Mouse (Mus musculus) spleen, adult 2 months (tissue): ENCODE results near the gene Zfhx2. TPM values are rescaled to one million over a fixed set of nuclear protein-coding genes. Genes with fewer than 3 reads are reported as not detected.
A peak's percentile ranks its signal among the peaks of the same experiment; 100 is the strongest.

Experiments
- DNase-seq, 2 experiments: peaks; one replicate each; pipeline versions ENCODE4 v3.0.0 to v3.0.0-alpha.2; 2012 to 2021; ENCODE audit warnings: low spot score in 2 of 2, low read depth in 1 of 2
- H3K27ac ChIP-seq: fragments of 200-500 bp; 2 replicates; pipeline ENCODE4 v1.5.1; 2012; ENCODE audit warnings: low read length, inconsistent platforms; ENCODE audit not compliant: insufficient read depth
- H3K27me3 ChIP-seq: fragments of 200-500 bp; 2 replicates; pipeline ENCODE4 v1.6.1; 2012; ENCODE audit warnings: mild to moderate bottlenecking, moderate library complexity, low read length, inconsistent platforms; ENCODE audit not compliant: control insufficient read depth, insufficient read depth
- H3K36me3 ChIP-seq: fragments of 200-500 bp; 2 replicates; pipeline ENCODE4 v1.6.1; 2012; ENCODE audit warnings: mild to moderate bottlenecking, low read length, inconsistent platforms; ENCODE audit not compliant: control insufficient read depth, insufficient read depth
- H3K4me1 ChIP-seq: fragments of 200-500 bp; 2 replicates; pipeline ENCODE4 v1.6.1; 2011; ENCODE audit warnings: inconsistent platforms; ENCODE audit not compliant: control insufficient read depth, insufficient read depth, insufficient read length
- H3K4me3 ChIP-seq: fragments of 200-500 bp; 2 replicates; pipeline ENCODE4 v1.5.1; 2011; ENCODE audit warnings: mild to moderate bottlenecking, inconsistent platforms; ENCODE audit not compliant: insufficient read depth, insufficient read length; ENCODE audit errors: extremely low read depth
- CTCF ChIP-seq: fragments of 200-500 bp; IDR thresholded peaks from 2 replicates; pipeline ENCODE4 v1.5.1; 2011; ENCODE audit warnings: mild to moderate bottlenecking, inconsistent platforms; ENCODE audit not compliant: insufficient read depth, insufficient read length, insufficient replicate concordance; ENCODE audit errors: extremely low read depth
- POLR2A ChIP-seq: fragments of 200-500 bp; IDR thresholded peaks from 2 replicates; pipeline ENCODE4 v1.6.1; 2011; ENCODE audit warnings: low read depth, low read length, inconsistent platforms
- WGBS: fragments of 180-500 bp; shearing (Covaris S2); methylation state at CpG from one replicate; pipeline ENCODE4 v1.1.7; 2018; 5-methylcytosine and 5-hydroxymethylcytosine counted together
- polyA plus RNA-seq: library from polyadenylated mRNA; depleted of rRNA; stranded (reverse); fragments of >200 nt; gene quantifications from 2 replicates; pipeline ENCODE4 v1.2.3, GENCODE M21; 2012

The Zfhx2 gene
- polyA plus RNA-seq, 1 experiment: 4.2 TPM

GRCm38 (mm10) chr14:55105836-55106809 lies 14.0 kb upstream of the Zfhx2 start, which contains the start of gene Ap1g2:
Gene Ap1g2, minus strand, starts transcription at chr14:55106593.
- Histone ChIP-seq H3K36me3 (peaks cover 12% of the 10 kb centered on the region), H3K4me3 (peak within 1 kb of the TSS; percentile 65), H3K27me3 (no peaks in the 10 kb centered on the region), H3K4me1 (no peaks in the 10 kb centered on the region), H3K27ac (peak within 1 kb of the TSS; percentile 68)
- peak; percentile 66; the same call in 1 of the 2 replicates for TF ChIP-seq POLR2A
- TF ChIP-seq CTCF: no peak
- 2% methylated on average over 39 of the region's 39 CpGs for WGBS
- DNase-seq: peak; percentile 70 to 84

GRCm38 (mm10) chr14:55105386-55105785 lies 13.3 kb upstream of the Zfhx2 start:
- Histone ChIP-seq H3K36me3 (peaks cover 15% of the 10 kb centered on the region), H3K27ac (no peak overlapping the region), H3K27me3 (no peaks in the 10 kb centered on the region), H3K4me1 (no peaks in the 10 kb centered on the region), H3K4me3 (no peak overlapping the region)
- 16% methylated on average over 7 of the region's 7 CpGs for WGBS
- no peak for DNase-seq
- TF ChIP-seq POLR2A: no peak
- TF ChIP-seq CTCF: no peak

GRCm38 (mm10) chr14:55104365-55104764 lies 12.2 kb upstream of the Zfhx2 start:
- 95% methylated on average over 18 of the region's 18 CpGs for WGBS
- no peaks in the 10 kb centered on the region for H3K4me1 ChIP-seq
- H3K36me3 ChIP-seq: peaks cover 16% of the 10 kb centered on the region

GRCm38 (mm10) chr14:55102253-55102785 lies 10.2 kb upstream of the Zfhx2 start:
- WGBS: 93% methylated on average over 15 of the region's 15 CpGs
- Histone ChIP-seq H3K4me3 (no peak overlapping the region), H3K27ac (no peak overlapping the region), H3K27me3 (no peaks in the 10 kb centered on the region), H3K4me1 (peaks cover 2% of the 10 kb centered on the region; the same call in 1 of the 2 replicates), H3K36me3 (peaks cover 16% of the 10 kb centered on the region)
- no peak for DNase-seq
- no peak for TF ChIP-seq CTCF
- no peak for TF ChIP-seq POLR2A

More at GRCm38 (mm10) chr14:55104365-55104764, 12.2 kb upstream of the Zfhx2 start:
- DNase-seq: no peak
- H3K4me3 ChIP-seq: no peak overlapping the region
- TF ChIP-seq POLR2A: no peak
- TF ChIP-seq CTCF: no peak
- no peaks in the 10 kb centered on the region for H3K27me3 ChIP-seq
- no peak overlapping the region for H3K27ac ChIP-seq

GRCm38 (mm10) chr14:55101592-55101991 lies 9.5 kb upstream of the Zfhx2 start:
- Histone ChIP-seq H3K27ac (no peak overlapping the region), H3K4me1 (peaks cover 2% of the 10 kb centered on the region; the same call in 1 of the 2 replicates), H3K27me3 (no peaks in the 10 kb centered on the region), H3K4me3 (no peak overlapping the region), H3K36me3 (peaks cover 16% of the 10 kb centered on the region)
- 52% methylated on average over 4 of the region's 4 CpGs for WGBS
- DNase-seq: peak in 1 of 2 experiments; percentile 55
- peak; percentile 38; the same call in 1 of the 2 replicates for TF ChIP-seq CTCF
- TF ChIP-seq POLR2A: no peak

GRCm38 (mm10) chr14:55098067-55098466 lies 5.9 kb upstream of the Zfhx2 start:
- H3K36me3 ChIP-seq: peaks cover 11% of the 10 kb centered on the region
- peak overlapping the region; percentile 60; the same call in 1 of the 2 replicates for H3K27ac ChIP-seq
- WGBS: 54% methylated on average over 4 of the region's 4 CpGs
- no peaks in the 10 kb centered on the region for H3K27me3 ChIP-seq
- no peak for DNase-seq
- TF ChIP-seq CTCF (peak; percentile 52; the same call in 1 of the 2 replicates), POLR2A (no peak)
- no peak overlapping the region for H3K4me3 ChIP-seq
- peaks cover 5% of the 10 kb centered on the region; the same call in 1 of the 2 replicates for H3K4me1 ChIP-seq

GRCm38 (mm10) chr14:55097646-55098045 lies 5.5 kb upstream of the Zfhx2 start:
- no peak overlapping the region for H3K4me3 ChIP-seq
- no peak for DNase-seq
- WGBS: 80% methylated on average over 10 of the region's 10 CpGs
- H3K27me3 ChIP-seq: no peaks in the 10 kb centered on the region
- H3K36me3 ChIP-seq: peaks cover 8% of the 10 kb centered on the region; the same call in 1 of the 2 replicates
- H3K27ac ChIP-seq: peak overlapping the region; percentile 60
- TF ChIP-seq POLR2A (no peak), CTCF (no peak)
- peaks cover 5% of the 10 kb centered on the region; the same call in 1 of the 2 replicates for H3K4me1 ChIP-seq
